Mouse (Mus musculus): Measurements from ENCODE around the gene Hnrnpl. TPM values are rescaled to one million over a fixed set of nuclear protein-coding genes. Genes with fewer than 3 reads are reported as not detected.

Hnrnpl gene
- total and polyA plus RNA-seq, 3 experiments = 119 to 408 (median 382) TPM

Other genes with a start within 250 kb of the Hnrnpl start
- 10 to 100 TPM; 61.0 to 78.2 TPM for gene Samd4b, start 210.4 kb upstream of the Hnrnpl start, total RNA-seq (2021)
- 127 and 146 TPM in 2 replicates for gene Samd4b, start 210.4 kb upstream of the Hnrnpl start, polyA plus RNA-seq (2012; rRNA removed)
- gene Pak4, start 210.4 kb upstream of the Hnrnpl start, total RNA-seq (2021) = 10 to 100 TPM; 28.7 to 29.6 TPM
- gene Pak4, start 210.4 kb upstream of the Hnrnpl start, polyA plus RNA-seq (2012; rRNA removed) = 53.5 and 54.9 TPM in 2 replicates
- gene Acp7, start 177.2 kb upstream of the Hnrnpl start, total RNA-seq (2021) = not detected
- not detected in 2 replicates for gene Acp7, start 177.2 kb upstream of the Hnrnpl start, polyA plus RNA-seq (2012; rRNA removed)
- gene Fbxo27, start 115.7 kb upstream of the Hnrnpl start, total RNA-seq (2021) = 1 to 10 TPM; 1.7 to 2.6 TPM
- 6.6 and 8.5 TPM in 2 replicates for gene Fbxo27, start 115.7 kb upstream of the Hnrnpl start, polyA plus RNA-seq (2012; rRNA removed)
- gene Fbxo17, start 91.7 kb upstream of the Hnrnpl start, total RNA-seq (2021) = 1 to 10 TPM; 2.0 to 5.3 TPM
- gene Fbxo17, start 91.7 kb upstream of the Hnrnpl start, polyA plus RNA-seq (2012; rRNA removed) = 11.1 and 14.1 TPM in 2 replicates
- gene Mrps12, start 66.7 kb upstream of the Hnrnpl start, total RNA-seq (2021) = 10 to 100 TPM; 74.6 to 82.1 TPM
- 217 and 245 TPM in 2 replicates for gene Mrps12, start 66.7 kb upstream of the Hnrnpl start, polyA plus RNA-seq (2012; rRNA removed)
- gene Sars2, start 66.5 kb upstream of the Hnrnpl start, total RNA-seq (2021) = 10 to 100 TPM; 16.5 to 21.2 TPM
- gene Sars2, start 66.5 kb upstream of the Hnrnpl start, polyA plus RNA-seq (2012; rRNA removed) = 42.6 and 43.0 TPM in 2 replicates
- not detected for gene Ccer2, start 52.4 kb upstream of the Hnrnpl start, total RNA-seq (2021)
- not detected in 2 replicates for gene Ccer2, start 52.4 kb upstream of the Hnrnpl start, polyA plus RNA-seq (2012; rRNA removed)
- gene Sirt2, start 41.8 kb upstream of the Hnrnpl start, total RNA-seq (2021) = 10 to 100 TPM; 86.0 to 87.0 TPM
- gene Sirt2, start 41.8 kb upstream of the Hnrnpl start, polyA plus RNA-seq (2012; rRNA removed) = 57.3 and 59.0 TPM in 2 replicates
- 10 to 100 TPM; 38.0 to 62.9 TPM for gene Nfkbib, start 41.0 kb upstream of the Hnrnpl start, total RNA-seq (2021)
- gene Nfkbib, start 41.0 kb upstream of the Hnrnpl start, polyA plus RNA-seq (2012; rRNA removed) = 97.6 and 122 TPM in 2 replicates
- 1 to 10 TPM; 2.9 to 3.7 TPM for gene Rinl, start 19.6 kb upstream of the Hnrnpl start, total RNA-seq (2021)
- 3.0 and 4.1 TPM in 2 replicates for gene Rinl, start 19.6 kb upstream of the Hnrnpl start, polyA plus RNA-seq (2012; rRNA removed)
- gene Ech1, start 16.7 kb downstream of the Hnrnpl start, total RNA-seq (2021) = 100 to 1,000 TPM; 520 to 711 TPM
- gene Ech1, start 16.7 kb downstream of the Hnrnpl start, polyA plus RNA-seq (2012; rRNA removed) = 486 and 560 TPM in 2 replicates
- 1 to 10 TPM; 7.4 to 9.4 TPM for gene Lgals4, start 25.3 kb downstream of the Hnrnpl start, total RNA-seq (2021)
- gene Lgals4, start 25.3 kb downstream of the Hnrnpl start, polyA plus RNA-seq (2012; rRNA removed) = 20.5 and 22.4 TPM in 2 replicates
- under 1 TPM; 0.69 to 0.81 TPM for gene Lgals7, start 55.3 kb downstream of the Hnrnpl start, total RNA-seq (2021)
- 0.97 and 2.8 TPM in 2 replicates for gene Lgals7, start 55.3 kb downstream of the Hnrnpl start, polyA plus RNA-seq (2012; rRNA removed)
- gene Capn12, start 72.9 kb downstream of the Hnrnpl start, total RNA-seq (2021) = under 1 TPM in 1 of 2 experiments, not detected in 1; 0.14 TPM
- gene Capn12, start 72.9 kb downstream of the Hnrnpl start, polyA plus RNA-seq (2012; rRNA removed) = 0.48 and 0.80 TPM in 2 replicates
- 100 to 1,000 TPM; 247 to 264 TPM for gene Actn4, start 153.8 kb downstream of the Hnrnpl start, total RNA-seq (2021)
- gene Actn4, start 153.8 kb downstream of the Hnrnpl start, polyA plus RNA-seq (2012; rRNA removed) = 301 and 316 TPM in 2 replicates
- 100 to 1,000 TPM; 259 to 280 TPM for gene Eif3k, start 173.3 kb downstream of the Hnrnpl start, total RNA-seq (2021)
- gene Eif3k, start 173.3 kb downstream of the Hnrnpl start, polyA plus RNA-seq (2012; rRNA removed) = 118 and 138 TPM in 2 replicates
- 1 to 10 TPM in 1 of 2 experiments, under 1 TPM in 1; 0.37 to 1.3 TPM for gene Map4k1, start 173.5 kb downstream of the Hnrnpl start, total RNA-seq (2021)
- gene Map4k1, start 173.5 kb downstream of the Hnrnpl start, polyA plus RNA-seq (2012; rRNA removed) = 2.2 TPM in 2 replicates

Data from adrenal gland, adult 2 months (tissue).